Mouse (Mus musculus) heart, postnatal 0 days (tissue): Measurements from ENCODE around the gene Acyp2. TPM values are rescaled to one million over a fixed set of nuclear protein-coding genes. Genes with fewer than 3 reads are reported as not detected.

ENCODE experiments used
- ATAC-seq: fragments of 200-750 bp; cut with Nextera tagmentation; 2 replicates; pipeline ENCODE4 v1.8.0; 2017; ENCODE audit warnings: low read depth, moderate number of reproducible peaks, moderate library complexity; ENCODE audit not compliant: insufficient read depth
- DNase-seq: peaks from one replicate; pipeline ENCODE4 v3.0.0-alpha.2; 2016; ENCODE audit warnings: low spot score
- H3K27ac ChIP-seq: fragments of 300-500 bp; sonication (generic); 2 replicates; pipeline ENCODE4 v1.5.1; 2014; ENCODE audit warnings: low read depth, mild to moderate bottlenecking
- H3K27me3 ChIP-seq: fragments of 300-500 bp; sonication (generic); 2 replicates; pipeline ENCODE4 v1.6.1; 2014; ENCODE audit warnings: low read length, mixed read lengths; ENCODE audit not compliant: control insufficient read depth, insufficient read depth
- H3K36me3 ChIP-seq: fragments of 300-500 bp; sonication (generic); replicated peaks from 2 replicates; pipeline ENCODE4 v1.6.1; 2014; ENCODE audit warnings: low read length, mixed read lengths; ENCODE audit not compliant: control insufficient read depth, insufficient read depth
- H3K4me1 ChIP-seq: fragments of 300-500 bp; sonication (generic); 2 replicates; pipeline ENCODE4 v1.6.1; 2014; ENCODE audit warnings: antibody characterized with exemption; ENCODE audit not compliant: control insufficient read depth, insufficient read depth
- H3K4me2 ChIP-seq: fragments of 300-500 bp; sonication (generic); 2 replicates; pipeline ENCODE4 v1.6.1; 2014; ENCODE audit warnings: low read depth, mild to moderate bottlenecking, low read length, moderate library complexity
- H3K4me3 ChIP-seq: fragments of 300-500 bp; sonication (generic); 2 replicates; pipeline ENCODE4 v1.5.1; 2014; ENCODE audit warnings: low read depth, low read length
- H3K9ac ChIP-seq: fragments of 300-500 bp; sonication (generic); replicated peaks from 2 replicates; pipeline ENCODE4 v1.6.1; 2014; ENCODE audit warnings: low read depth, low read length, mixed read lengths
- H3K9me3 ChIP-seq: fragments of 300-500 bp; sonication (generic); replicated peaks from 2 replicates; pipeline ENCODE4 v1.6.1; 2016; ENCODE audit warnings: low read length; ENCODE audit not compliant: control insufficient read depth
- CTCF ChIP-seq: IDR thresholded peaks from 2 replicates; pipeline ENCODE4 v1.5.1; 2016; ENCODE audit warnings: antibody characterized with exemption, control low read depth, low read depth
- EP300 ChIP-seq: IDR thresholded peaks from 2 replicates; pipeline ENCODE4 v1.6.1; 2016; ENCODE audit warnings: antibody characterized with exemption, low read depth
- WGBS: fragments of 180-500 bp; shearing (Covaris S2); extraction: QIAGEN DNeasy Blood & Tissue Kit; methylation state at CpG from one replicate; pipeline ENCODE4 v1.1.7; 2014; 5-methylcytosine and 5-hydroxymethylcytosine counted together
- polyA plus RNA-seq: library from polyadenylated mRNA; unstranded; fragments of >200 nt; fragmentation: Nextera tagmentation; extraction: Ambion mirVana; gene quantifications from 2 replicates; pipeline ENCODE4 v1.2.1, GENCODE M21; 2015
- total RNA-seq: library from RNA; depleted of rRNA; stranded (reverse); fragments of >200 nt; gene quantifications from 2 replicates; pipeline ENCODE4 v1.2.3, GENCODE M21; 2014; ENCODE audit warnings: low replicate concordance

Acyp2 gene
- total and polyA plus RNA-seq, 2 experiments from 2014 or later: 27.6 to 85.8 TPM

DNA sequence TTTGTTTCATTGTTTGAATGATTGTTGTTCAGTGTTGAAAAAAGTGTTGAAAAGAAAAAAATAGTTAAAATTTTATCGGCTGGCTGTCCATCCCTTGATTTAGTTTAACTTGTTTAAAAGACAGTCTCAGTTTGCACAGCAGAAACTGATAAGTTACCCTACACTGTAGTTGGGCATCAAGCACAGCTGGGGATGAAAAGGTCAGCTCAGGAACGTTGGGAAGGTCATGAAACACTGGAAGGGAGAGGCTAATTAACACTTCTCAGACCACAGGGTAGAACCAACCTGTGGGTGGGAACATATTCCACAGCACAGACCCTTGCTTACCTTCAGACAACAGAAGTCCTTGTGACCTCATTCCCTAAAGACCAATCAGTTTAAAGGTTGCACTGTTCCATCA lies 152.2 kb downstream of the Acyp2 start:
- Histone ChIP-seq H3K27me3 (no peaks in the 10 kb centered on the region), H3K4me1 (no peaks in the 10 kb centered on the region; the same call in 1 of the 2 replicates), H3K36me3 (no peaks in the 10 kb centered on the region), H3K9ac (no peak overlapping the region), H3K27ac (no peak overlapping the region), H3K9me3 (peaks cover 14% of the 10 kb centered on the region; the same call in 1 of the 2 replicates), H3K4me2 (no peak overlapping the region), H3K4me3 (no peak overlapping the region)
- DNase-seq (no peak), ATAC-seq (no peak)
- WGBS: 63% methylated on average over 2 of the region's 2 CpGs
- TF ChIP-seq EP300: no peak
- no peak for TF ChIP-seq CTCF

DNA sequence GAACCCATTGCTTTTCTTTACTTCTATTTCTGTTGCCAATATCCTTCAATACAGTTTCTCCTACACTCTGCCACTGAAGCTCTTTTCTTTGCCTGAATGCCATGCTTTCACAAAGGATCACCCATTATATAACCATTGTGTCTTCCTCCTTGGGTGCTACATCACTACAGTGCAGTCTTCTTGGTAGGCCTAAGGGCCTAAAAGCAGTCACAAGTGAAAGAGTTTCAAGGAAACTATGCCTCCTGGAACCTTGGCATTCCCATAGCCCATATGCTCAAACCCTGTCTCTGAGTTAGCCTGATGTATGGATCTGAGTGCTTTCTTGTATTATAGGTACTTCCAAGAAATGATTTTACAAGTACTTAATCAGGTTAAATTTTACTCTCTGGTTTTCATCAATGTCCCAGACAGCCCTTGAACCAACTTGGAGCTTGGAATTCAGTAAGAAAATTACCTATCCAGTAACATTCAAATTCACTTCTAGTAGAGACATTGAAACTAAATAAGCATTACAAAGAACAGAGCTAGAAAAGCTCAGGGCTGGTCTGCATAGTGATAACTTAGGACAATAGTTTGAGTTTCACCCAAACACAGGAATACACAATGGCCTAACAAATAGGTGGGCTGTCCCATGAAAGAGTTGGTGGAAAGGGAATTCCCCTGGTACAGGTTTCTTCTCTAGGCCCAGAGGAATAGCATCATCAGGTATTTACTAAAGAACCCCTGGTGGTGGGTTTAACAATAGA lies 157.7 kb downstream of the Acyp2 start:
- ATAC-seq (no peak), DNase-seq (no peak)
- Histone ChIP-seq H3K36me3 (no peaks in the 10 kb centered on the region), H3K4me2 (no peak overlapping the region), H3K4me3 (no peak overlapping the region), H3K9me3 (peaks cover 3% of the 10 kb centered on the region; the same call in 1 of the 2 replicates), H3K9ac (no peak overlapping the region), H3K4me1 (no peaks in the 10 kb centered on the region), H3K27me3 (no peaks in the 10 kb centered on the region), H3K27ac (no peak overlapping the region)
- no peak for TF ChIP-seq CTCF
- no peak for TF ChIP-seq EP300

DNA sequence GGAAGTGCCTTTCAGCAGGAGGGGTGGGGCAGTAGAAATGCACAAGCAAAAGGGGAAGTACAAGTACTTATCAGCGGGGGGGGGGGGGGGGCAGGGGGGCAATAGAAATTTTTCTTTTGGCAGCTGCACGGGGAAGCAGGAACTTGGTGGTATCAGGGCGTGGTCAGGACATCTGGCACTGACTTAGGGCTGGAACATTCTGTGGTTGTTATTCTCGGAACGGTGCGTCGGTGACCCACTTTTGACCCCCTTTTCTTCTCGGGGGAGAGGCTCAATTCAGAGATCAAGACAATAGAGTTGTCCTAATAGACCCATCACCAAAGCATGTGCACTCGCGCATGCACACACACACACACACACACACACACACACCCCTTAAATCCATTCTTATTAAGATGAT lies 161.2 kb downstream of the Acyp2 start:
- TF ChIP-seq EP300 (no peak), CTCF (no peak)

DNA sequence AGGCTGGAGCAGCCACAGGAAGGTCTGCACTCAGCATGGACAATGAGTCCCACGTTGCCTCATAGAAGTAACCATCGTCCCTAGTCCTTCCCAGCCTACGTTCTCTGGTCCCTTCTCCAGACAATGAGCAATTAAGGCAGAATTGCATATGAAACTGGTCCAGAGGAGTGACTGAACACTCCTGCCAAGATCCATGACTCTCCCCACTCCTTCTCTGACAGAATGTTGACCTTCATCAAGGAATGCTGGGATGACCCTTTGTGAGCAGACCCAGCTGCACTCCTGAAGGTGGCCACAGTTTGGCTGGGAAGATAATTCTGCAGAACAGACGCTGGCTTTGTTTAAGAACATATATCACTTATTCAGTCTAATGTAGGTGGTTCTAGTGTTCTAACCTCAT lies 166.1 kb downstream of the Acyp2 start:
- no peaks in the 10 kb centered on the region for H3K9me3 ChIP-seq
- H3K4me2 ChIP-seq: no peak overlapping the region
- no peak overlapping the region for H3K4me3 ChIP-seq
- no peak overlapping the region for H3K27ac ChIP-seq
- H3K27me3 ChIP-seq: no peaks in the 10 kb centered on the region
- DNase-seq: peak; percentile 7
- H3K9ac ChIP-seq: no peak overlapping the region
- ATAC-seq: no peak
- TF ChIP-seq CTCF (no peak), EP300 (no peak)
- WGBS: 68% methylated on average over 4 of the region's 4 CpGs
- no peaks in the 10 kb centered on the region for H3K4me1 ChIP-seq
- H3K36me3 ChIP-seq: no peaks in the 10 kb centered on the region

More for the DNA sequence above, 161.2 kb downstream of the Acyp2 start:
- H3K9ac ChIP-seq: no peak overlapping the region
- DNase-seq (no peak), ATAC-seq (no peak)
- H3K4me2 ChIP-seq: no peak overlapping the region
- no peaks in the 10 kb centered on the region for H3K4me1 ChIP-seq
- H3K27me3 ChIP-seq: no peaks in the 10 kb centered on the region
- H3K27ac ChIP-seq: no peak overlapping the region
- H3K36me3 ChIP-seq: no peaks in the 10 kb centered on the region
- 62% methylated on average over 9 of the region's 10 CpGs for WGBS
- H3K9me3 ChIP-seq: no peaks in the 10 kb centered on the region
- H3K4me3 ChIP-seq: no peak overlapping the region

DNA sequence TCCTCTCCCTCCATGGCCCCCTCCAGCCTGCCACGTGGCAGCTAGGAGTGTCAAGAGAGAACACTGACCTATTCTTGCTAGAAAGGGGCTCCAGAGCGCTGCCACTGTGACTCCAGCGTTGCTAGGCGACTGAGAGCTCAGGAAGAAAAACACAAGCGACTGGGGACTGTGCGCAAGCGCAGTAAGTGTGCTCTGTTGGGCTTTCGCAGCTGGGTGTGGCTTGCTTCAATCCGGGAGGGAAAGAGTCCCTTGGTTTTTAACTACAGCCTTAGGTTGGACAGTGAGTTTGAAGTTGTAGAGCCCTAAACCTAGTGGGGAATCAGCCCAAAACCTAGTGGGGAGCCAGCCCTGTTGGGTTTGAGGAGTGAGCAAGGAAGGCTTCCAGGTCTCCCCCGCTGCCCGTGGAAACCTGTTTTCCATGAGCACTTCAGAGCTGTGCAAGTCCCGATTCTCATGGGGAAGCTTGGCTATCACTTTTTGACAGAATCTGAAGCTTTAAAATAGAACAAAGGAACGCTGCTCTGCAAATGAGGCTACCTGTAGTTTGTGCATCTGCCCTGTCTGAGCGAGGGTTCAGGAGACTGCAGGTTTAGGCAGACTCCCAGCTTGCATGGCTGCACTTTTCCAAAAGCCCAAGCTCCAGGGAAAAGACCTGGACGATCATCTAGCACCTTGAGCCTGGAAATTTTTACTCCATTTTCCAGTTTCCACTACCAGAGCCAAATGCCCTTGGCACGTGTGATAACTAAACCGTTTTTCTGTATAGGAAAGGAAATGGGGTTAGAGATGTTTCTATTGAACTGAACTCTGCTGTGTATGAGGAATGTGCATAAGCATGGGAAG lies 177.4 kb downstream of the Acyp2 start, which contains the start of gene 4930505A04Rik:
Gene 4930505A04Rik (minus strand): TSS at position 77 of the 843 bp plus-strand sequence.
- Histone ChIP-seq H3K27me3 (no peaks in the 10 kb centered on the region), H3K4me3 (peak within 1 kb of the TSS; percentile 51), H3K9me3 (no peaks in the 10 kb centered on the region), H3K4me2 (peak within 1 kb of the TSS; percentile 70), H3K9ac (peak within 1 kb of the TSS; percentile 64), H3K4me1 (peaks cover 5% of the 10 kb centered on the region), H3K27ac (peak within 1 kb of the TSS; percentile 83), H3K36me3 (no peaks in the 10 kb centered on the region)
- 3% methylated on average over 17 of the region's 17 CpGs for WGBS
- TF ChIP-seq EP300 (no peak), CTCF (no peak)
- ATAC-seq (peak; percentile 98), DNase-seq (peak; percentile 98)
